Mouse (Mus musculus) neural tube, embryonic 13.5 days (tissue): Measurements from ENCODE around the gene Ttc7b. TPM values are rescaled to one million over a fixed set of nuclear protein-coding genes. Genes with fewer than 3 reads are reported as not detected.

Experiments used
- ATAC-seq: fragments of 200-750 bp; cut with Nextera tagmentation; 2 replicates; pipeline ENCODE4 v1.8.0; 2017; ENCODE audit warnings: low read depth, mild to moderate bottlenecking, moderate TSS enrichment, moderate library complexity
- H3K27ac ChIP-seq: fragments of 300-500 bp; sonication (generic); replicated peaks from 2 replicates; pipeline ENCODE4 v1.5.1; 2015; ENCODE audit warnings: moderate library complexity, mild to moderate bottlenecking, inconsistent platforms
- H3K27me3 ChIP-seq: fragments of 300-500 bp; sonication (generic); 2 replicates; pipeline ENCODE4 v1.6.1; 2015; ENCODE audit warnings: mild to moderate bottlenecking, inconsistent platforms
- H3K36me3 ChIP-seq: fragments of 300-500 bp; sonication (generic); 2 replicates; pipeline ENCODE4 v1.6.1; 2015; ENCODE audit warnings: mild to moderate bottlenecking, inconsistent platforms
- H3K4me1 ChIP-seq: fragments of 300-500 bp; sonication (generic); replicated peaks from 2 replicates; pipeline ENCODE4 v1.6.1; 2015; ENCODE audit warnings: inconsistent platforms
- H3K4me2 ChIP-seq: fragments of 300-500 bp; sonication (generic); 2 replicates; pipeline ENCODE4 v1.6.1; 2015; ENCODE audit warnings: inconsistent platforms, mild to moderate bottlenecking, moderate library complexity
- H3K4me3 ChIP-seq: fragments of 300-500 bp; sonication (generic); 2 replicates; pipeline ENCODE4 v1.5.1; 2015; ENCODE audit warnings: mild to moderate bottlenecking, inconsistent platforms
- H3K9ac ChIP-seq: fragments of 300-500 bp; sonication (generic); 2 replicates; pipeline ENCODE4 v1.6.1; 2015; ENCODE audit warnings: moderate library complexity, mild to moderate bottlenecking, inconsistent platforms
- H3K9me3 ChIP-seq: fragments of 300-500 bp; sonication (generic); 2 replicates; pipeline ENCODE4 v1.6.1; 2016; ENCODE audit warnings: inconsistent platforms
- WGBS: fragments of 180-500 bp; shearing (Covaris S2); methylation state at CpG from one replicate; pipeline ENCODE4 v1.1.7; 2015; 5-methylcytosine and 5-hydroxymethylcytosine counted together
- polyA plus RNA-seq: library from polyadenylated mRNA; unstranded; fragments of >200 nt; fragmentation: Nextera tagmentation; extraction: Ambion mirVana; gene quantifications from 2 replicates; pipeline ENCODE4 v1.2.1, GENCODE M21; 2015

The Ttc7b gene
- polyA plus RNA-seq, 1 experiment from 2014 or later = 7.3 TPM

- ATAC-seq = peak; percentile 84
- Histone ChIP-seq H3K27ac (peak overlapping the region; percentile 83), H3K9ac (no peak overlapping the region), H3K4me2 (no peak overlapping the region), H3K4me3 (no peak overlapping the region), H3K36me3 (no peaks in the 10 kb centered on the region), H3K27me3 (0 out of 2 replicates have a peak, but pooled peaks cover 5% of the 10 kb centered on the region), H3K9me3 (no peaks in the 10 kb centered on the region), H3K4me1 (peaks cover 47% of the 10 kb centered on the region)
- 43% methylated on average over 8 of the region's 8 CpGs for WGBS
These were observed 238.4 kb downstream of the Ttc7b start for GRCm38 (mm10) chr12:100282025-100282885.

- no peaks in the 10 kb centered on the region for H3K36me3 ChIP-seq
- H3K9me3 ChIP-seq = no peaks in the 10 kb centered on the region
- no peak overlapping the region for H3K4me2 ChIP-seq
- 76% methylated on average over 4 of the region's 4 CpGs for WGBS
- H3K27ac ChIP-seq = peak overlapping the region; percentile 83
- H3K9ac ChIP-seq = no peak overlapping the region
- H3K4me1 ChIP-seq = peaks cover 58% of the 10 kb centered on the region
- H3K4me3 ChIP-seq = no peak overlapping the region
- ATAC-seq = no peak
- H3K27me3 ChIP-seq = 0 out of 2 replicates have a peak, but pooled peaks cover 5% of the 10 kb centered on the region
These were observed 239.4 kb downstream of the Ttc7b start for GRCm38 (mm10) chr12:100280972-100281794.

- 0 out of 2 replicates have a peak, but pooled peaks cover 5% of the 10 kb centered on the region for H3K27me3 ChIP-seq
- H3K9me3 ChIP-seq = no peaks in the 10 kb centered on the region
- H3K27ac ChIP-seq = no peak overlapping the region
- ATAC-seq = no peak
- H3K4me3 ChIP-seq = no peak overlapping the region
- WGBS = 81% methylated on average over 4 of the region's 4 CpGs
- H3K4me2 ChIP-seq = no peak overlapping the region
- H3K9ac ChIP-seq = no peak overlapping the region
- H3K36me3 ChIP-seq = no peaks in the 10 kb centered on the region
- H3K4me1 ChIP-seq = peaks cover 65% of the 10 kb centered on the region
These were observed 240.7 kb downstream of the Ttc7b start for GRCm38 (mm10) chr12:100279898-100280297.

GRCm38 (mm10) chr12:100278358-100278757, 242.3 kb downstream of the Ttc7b start:
- no peak for ATAC-seq
- 48% methylated on average over 8 of the region's 8 CpGs for WGBS
- Histone ChIP-seq H3K27ac (no peak overlapping the region), H3K9ac (no peak overlapping the region), H3K27me3 (0 out of 2 replicates have a peak, but pooled peaks cover 5% of the 10 kb centered on the region), H3K36me3 (no peaks in the 10 kb centered on the region), H3K4me2 (no peak overlapping the region), H3K4me1 (peaks cover 65% of the 10 kb centered on the region), H3K4me3 (no peak overlapping the region), H3K9me3 (no peaks in the 10 kb centered on the region)

GRCm38 (mm10) chr12:100277534-100277905, 243.1 kb downstream of the Ttc7b start:
- 86% methylated on average over 3 of the region's 3 CpGs for WGBS
- Histone ChIP-seq H3K27me3 (0 out of 2 replicates have a peak, but pooled peaks cover 5% of the 10 kb centered on the region), H3K9ac (no peak overlapping the region), H3K9me3 (no peaks in the 10 kb centered on the region), H3K4me1 (peaks cover 57% of the 10 kb centered on the region), H3K4me2 (no peak overlapping the region), H3K4me3 (no peak overlapping the region), H3K27ac (peak overlapping the region; percentile 63), H3K36me3 (no peaks in the 10 kb centered on the region)
- ATAC-seq = no peak

GRCm38 (mm10) chr12:100276607-100277533, 243.8 kb downstream of the Ttc7b start:
- no peak overlapping the region for H3K4me3 ChIP-seq
- ATAC-seq = peak; percentile 71
- H3K27me3 ChIP-seq = 0 out of 2 replicates have a peak, but pooled peaks cover 5% of the 10 kb centered on the region
- no peaks in the 10 kb centered on the region for H3K36me3 ChIP-seq
- 37% methylated on average over 20 of the region's 20 CpGs for WGBS
- peaks cover 51% of the 10 kb centered on the region for H3K4me1 ChIP-seq
- H3K27ac ChIP-seq = peak overlapping the region; percentile 63
- H3K4me2 ChIP-seq = no peak overlapping the region
- no peak overlapping the region for H3K9ac ChIP-seq
- no peaks in the 10 kb centered on the region for H3K9me3 ChIP-seq

- no peaks in the 10 kb centered on the region for H3K9me3 ChIP-seq
- peaks cover 41% of the 10 kb centered on the region for H3K4me1 ChIP-seq
- no peak for ATAC-seq
- H3K36me3 ChIP-seq = no peaks in the 10 kb centered on the region
- no peak overlapping the region for H3K4me2 ChIP-seq
- 72% methylated on average over 5 of the region's 5 CpGs for WGBS
- H3K9ac ChIP-seq = no peak overlapping the region
- H3K4me3 ChIP-seq = no peak overlapping the region
- H3K27ac ChIP-seq = peak overlapping the region; percentile 63
- 0 out of 2 replicates have a peak, but pooled peaks cover 5% of the 10 kb centered on the region for H3K27me3 ChIP-seq
These were observed 244.8 kb downstream of the Ttc7b start for GRCm38 (mm10) chr12:100275850-100276249.

GRCm38 (mm10) chr12:100273033-100273432, 247.6 kb downstream of the Ttc7b start:
- H3K27me3 ChIP-seq = no peaks in the 10 kb centered on the region
- H3K4me2 ChIP-seq = no peak overlapping the region
- H3K27ac ChIP-seq = no peak overlapping the region
- H3K9ac ChIP-seq = no peak overlapping the region
- WGBS = 84% methylated on average over 2 of the region's 2 CpGs
- H3K4me3 ChIP-seq = no peak overlapping the region
- no peaks in the 10 kb centered on the region for H3K36me3 ChIP-seq
- no peak for ATAC-seq
- peaks cover 25% of the 10 kb centered on the region for H3K4me1 ChIP-seq
- no peaks in the 10 kb centered on the region for H3K9me3 ChIP-seq

GRCm38 (mm10) chr12:100269967-100270662, 250.5 kb downstream of the Ttc7b start:
- H3K9me3 ChIP-seq = no peaks in the 10 kb centered on the region
- no peak overlapping the region for H3K4me3 ChIP-seq
- peaks cover 14% of the 10 kb centered on the region for H3K4me1 ChIP-seq
- H3K36me3 ChIP-seq = no peaks in the 10 kb centered on the region
- H3K27me3 ChIP-seq = no peaks in the 10 kb centered on the region
- H3K9ac ChIP-seq = no peak overlapping the region
- no peak for ATAC-seq
- WGBS = 84% methylated on average over 9 of the region's 9 CpGs
- H3K4me2 ChIP-seq = no peak overlapping the region
- no peak overlapping the region for H3K27ac ChIP-seq

GRCm38 (mm10) chr12:100268011-100268410, 252.6 kb downstream of the Ttc7b start:
- no peak overlapping the region for H3K27ac ChIP-seq
- H3K9me3 ChIP-seq = no peaks in the 10 kb centered on the region
- no peak overlapping the region for H3K4me2 ChIP-seq
- 0 out of 2 replicates have a peak, but pooled peaks have one; percentile 40 for ATAC-seq
- 21% methylated on average over 6 of the region's 6 CpGs for WGBS
- H3K27me3 ChIP-seq = no peaks in the 10 kb centered on the region
- no peak overlapping the region for H3K9ac ChIP-seq
- peaks cover 14% of the 10 kb centered on the region for H3K4me1 ChIP-seq
- H3K36me3 ChIP-seq = no peaks in the 10 kb centered on the region
- H3K4me3 ChIP-seq = no peak overlapping the region
